Mouse (Mus musculus) spleen, postnatal 14 days (tissue): Measurements from ENCODE around the gene Ankmy1.

Experiments
- DNase-seq, 2 experiments: peaks; one replicate each; pipeline ENCODE4 v3.0.0; 2021 to 2022; ENCODE audit warnings: low spot score in 2 of 2

The Ankmy1 gene

DNA sequence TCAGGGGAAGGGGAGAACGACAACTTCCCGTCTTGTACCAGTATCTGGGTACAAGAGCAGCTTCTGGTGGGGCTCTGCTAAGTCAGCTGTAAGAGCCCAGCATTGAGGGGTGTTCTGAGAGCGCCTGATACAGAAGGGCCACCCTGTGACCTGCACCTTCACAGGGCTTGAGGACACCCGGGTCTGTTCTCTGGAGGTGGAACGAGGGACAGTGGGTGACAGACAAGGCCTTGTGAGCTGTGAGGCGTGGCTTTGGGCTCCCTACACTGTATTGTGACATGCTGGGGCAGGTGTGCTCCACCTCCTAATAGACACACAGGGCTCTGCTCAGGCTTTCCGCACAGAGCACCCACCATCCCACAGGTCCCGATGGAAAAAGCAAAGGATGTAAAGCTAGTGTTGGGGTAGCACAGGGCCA lies 9.0 kb upstream of the Ankmy1 start:
- no peak for DNase-seq

DNA sequence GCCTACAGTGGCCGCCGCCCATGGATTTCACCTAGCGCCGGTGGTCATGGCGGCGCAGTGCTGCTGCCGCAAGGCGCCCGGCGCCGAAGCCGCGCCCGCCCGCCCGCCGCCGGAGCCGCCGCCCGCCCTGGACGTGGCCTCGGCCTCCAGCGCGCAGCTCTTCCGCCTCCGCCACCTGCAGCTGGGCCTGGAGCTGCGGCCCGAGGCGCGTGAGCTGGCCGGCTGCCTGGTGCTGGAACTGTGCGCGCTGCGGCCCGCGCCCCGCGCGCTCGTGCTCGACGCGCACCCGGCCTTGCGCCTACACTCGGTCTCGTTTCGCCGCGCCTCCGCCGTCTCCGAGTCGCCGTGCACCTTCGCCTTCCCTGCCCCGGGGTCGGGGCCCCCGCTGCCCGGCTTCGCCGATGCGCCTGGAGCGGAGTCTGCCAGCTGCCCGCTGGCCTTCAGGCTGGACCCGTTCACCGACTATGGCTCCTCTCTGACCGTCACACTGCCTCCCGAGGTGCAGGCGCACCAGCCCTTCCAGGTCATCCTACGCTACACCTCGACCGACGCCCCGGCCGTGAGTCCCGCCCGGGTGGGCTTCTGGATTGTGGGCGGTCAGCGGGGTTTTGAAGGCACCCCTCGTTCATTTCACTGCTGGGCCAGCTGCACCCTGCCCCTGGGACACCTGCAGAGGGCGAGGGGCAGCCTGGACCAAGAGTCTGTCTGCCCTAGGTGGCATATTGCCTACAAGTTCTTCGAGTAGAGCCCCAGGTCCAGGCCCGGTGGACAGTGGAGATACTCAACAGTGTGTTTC lies 8.4 kb upstream of the Ankmy1 start:
- peak in 1 of 2 experiments; percentile 41 for DNase-seq

DNA sequence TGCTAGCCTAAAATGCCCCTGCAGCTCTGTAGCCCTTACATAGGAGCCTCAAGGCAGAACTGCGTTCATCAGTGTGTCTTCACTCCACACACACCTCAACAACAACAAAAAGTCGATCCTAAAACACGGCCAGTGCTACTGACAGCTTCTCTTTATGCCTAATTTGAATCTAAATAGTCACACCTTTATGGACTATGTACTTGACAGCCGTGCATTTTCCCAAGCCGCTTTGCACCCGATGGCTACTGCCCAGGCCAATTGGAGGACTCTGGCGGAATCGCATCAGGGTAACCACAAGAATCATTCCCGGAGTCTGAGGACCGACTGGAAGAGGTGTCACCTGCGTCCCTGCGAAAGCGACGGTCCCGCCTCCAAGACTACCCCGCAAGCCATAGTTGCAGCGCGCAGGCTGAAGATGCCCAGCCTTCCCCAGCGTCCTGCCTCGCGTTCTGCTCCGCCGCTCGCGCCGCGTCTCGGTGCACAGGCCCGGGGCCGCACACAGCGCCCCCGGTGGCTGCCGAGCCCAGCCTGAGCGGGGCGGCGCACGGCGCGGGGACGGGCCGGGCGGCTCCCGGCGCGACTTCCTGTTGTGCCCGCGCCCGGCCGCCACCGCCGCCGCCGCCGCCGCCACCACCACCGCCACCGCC lies 7.7 kb upstream of the Ankmy1 start, which contains the start of gene Rnpepl1:
Gene Rnpepl1 (plus strand): TSS at position 545 of the 647 bp plus-strand sequence.
- peak; percentile 64 to 73 for DNase-seq

DNA sequence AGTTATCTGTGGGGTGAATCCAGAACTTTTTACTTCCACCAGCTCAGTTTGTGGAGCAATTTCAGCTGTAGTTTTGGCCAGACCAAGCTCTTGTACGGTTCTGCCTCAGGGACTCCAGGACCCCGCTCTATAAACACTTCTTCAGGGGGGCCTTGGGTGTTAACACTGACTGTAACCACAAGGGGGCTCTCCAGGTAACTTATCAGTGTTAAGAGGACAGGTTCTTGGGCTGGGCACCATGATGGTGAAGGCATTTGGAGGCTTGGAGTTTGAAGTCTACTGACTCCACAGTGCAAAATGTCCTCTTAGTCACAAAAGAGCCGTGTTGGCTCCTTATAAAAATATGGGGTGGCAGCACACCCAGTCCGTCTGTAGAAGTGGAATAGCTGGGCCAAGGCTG lies 6.4 kb upstream of the Ankmy1 start:
- DNase-seq = no peak

DNA sequence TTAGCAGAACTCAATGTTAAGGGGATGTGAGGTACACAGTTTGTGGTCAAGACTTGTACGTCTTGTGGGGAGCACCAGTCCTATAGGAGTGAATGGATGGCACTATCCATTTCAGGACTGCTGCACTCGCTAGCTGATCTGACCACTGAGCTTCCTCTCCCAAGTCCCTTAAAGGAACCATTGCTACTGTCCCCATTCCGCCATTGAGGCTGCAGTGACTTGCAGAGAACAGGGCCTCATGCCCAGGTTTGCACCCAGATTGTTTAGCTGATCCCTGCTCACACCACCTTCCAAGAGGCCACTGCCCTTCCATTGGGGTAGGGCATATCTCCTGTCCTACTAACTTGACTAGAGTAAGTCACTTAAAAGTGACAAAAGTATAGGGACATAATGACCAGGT lies 6.0 kb upstream of the Ankmy1 start:
- DNase-seq = no peak

DNA sequence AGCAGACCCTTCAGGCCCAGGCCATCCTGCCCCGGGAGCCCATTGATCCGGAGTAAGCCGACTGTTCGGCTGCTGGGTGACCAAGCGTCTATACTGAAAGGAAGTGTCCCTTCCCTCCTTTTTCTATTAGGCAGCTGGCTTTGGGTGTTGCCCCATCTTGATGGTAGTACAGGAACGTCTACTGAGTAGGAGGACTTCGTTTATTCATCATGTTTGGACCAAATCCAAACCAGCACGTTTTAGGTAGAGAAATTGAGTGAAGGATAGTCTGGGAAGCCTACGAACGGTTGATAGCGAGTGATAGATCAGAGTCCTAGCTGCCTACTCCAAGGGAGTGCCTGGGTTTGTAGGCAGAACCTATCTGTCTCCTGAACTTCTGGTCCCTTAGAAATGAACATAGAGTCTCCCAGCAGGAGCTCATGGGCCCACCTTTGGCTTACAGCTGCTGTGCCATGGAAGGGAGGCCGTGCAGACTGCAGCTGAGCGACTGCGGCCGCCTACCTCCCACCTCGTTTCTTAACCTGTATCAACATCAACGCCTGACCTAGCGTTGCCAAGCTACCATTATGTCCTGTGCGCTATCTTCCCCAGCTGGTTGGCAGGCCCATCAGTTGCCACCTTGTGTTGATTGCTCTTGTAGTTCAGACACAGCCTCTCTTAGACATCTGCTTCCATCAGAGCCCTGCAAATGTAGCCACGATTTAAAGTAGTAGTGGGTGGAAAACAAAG lies 5.1 kb upstream of the Ankmy1 start:
- DNase-seq = no peak

DNA sequence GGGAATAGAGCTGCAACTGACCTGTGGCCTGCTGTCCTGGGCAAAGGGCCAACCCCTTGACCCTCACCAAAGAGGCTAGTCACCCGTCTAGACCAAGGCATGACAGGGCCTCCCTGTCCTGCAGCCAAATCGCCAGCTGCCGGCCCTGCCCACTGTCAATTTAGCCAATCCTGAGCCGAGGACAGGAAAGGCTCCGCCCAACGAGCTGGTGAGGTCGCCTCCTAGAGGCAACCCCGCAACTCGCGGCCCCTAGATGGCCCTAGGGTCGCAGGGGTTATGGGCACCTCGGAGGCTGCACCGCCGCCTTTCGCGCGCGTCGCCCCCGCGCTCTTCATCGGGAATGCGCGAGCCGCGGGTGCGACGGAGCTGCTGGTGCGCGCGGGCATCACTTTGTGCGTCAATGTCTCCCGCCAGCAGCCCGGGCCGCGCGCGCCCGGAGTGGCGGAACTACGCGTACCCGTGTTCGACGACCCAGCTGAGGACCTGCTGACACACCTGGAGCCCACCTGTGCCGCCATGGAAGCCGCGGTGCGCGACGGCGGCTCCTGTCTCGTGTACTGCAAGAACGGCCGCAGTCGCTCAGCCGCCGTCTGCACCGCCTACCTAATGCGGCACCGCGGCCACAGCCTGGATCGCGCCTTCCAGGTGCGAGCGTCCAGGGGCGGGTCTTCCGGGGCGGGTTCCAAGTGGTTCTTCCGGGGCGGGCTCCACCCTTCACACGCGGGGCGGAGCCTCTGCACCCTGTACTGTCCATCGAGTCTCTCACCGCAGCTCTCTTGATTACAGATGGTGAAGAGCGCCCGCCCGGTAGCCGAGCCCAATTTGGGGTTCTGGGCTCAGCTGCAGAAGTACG lies 4.3 kb upstream of the Ankmy1 start, which contains the start of gene Dusp28:
Gene Dusp28 (plus strand): TSS at position 203 of the 853 bp plus-strand sequence.
- DNase-seq = peak; percentile 67 to 76

DNA sequence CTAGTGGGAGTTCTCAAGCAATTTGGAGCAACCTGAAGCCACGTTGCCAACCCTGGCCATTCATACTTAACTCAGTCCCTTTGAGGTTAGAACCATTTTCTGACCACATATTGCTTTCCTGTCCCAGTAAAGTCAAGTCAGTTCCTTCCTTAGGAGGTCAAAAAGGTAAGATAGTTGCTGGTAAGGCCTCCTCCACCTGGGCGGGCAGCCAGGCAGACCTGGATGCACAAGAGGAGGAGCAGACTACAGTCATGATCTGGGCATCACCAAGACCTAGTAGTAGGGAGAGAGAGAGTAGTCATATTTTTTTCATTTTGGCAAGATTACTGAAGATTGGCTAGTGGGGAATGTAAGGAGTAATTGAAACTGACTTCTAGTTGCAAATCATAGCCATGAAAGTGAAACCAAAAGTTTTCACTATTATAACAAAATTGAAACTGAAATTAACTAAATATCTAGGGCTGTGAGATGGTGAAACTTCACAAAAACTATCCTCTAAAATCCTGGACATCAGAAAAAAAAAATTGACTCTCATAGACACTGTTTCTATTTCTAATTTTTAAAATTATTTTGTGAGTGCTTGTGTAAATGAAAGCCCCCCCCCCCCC lies 3.1 kb upstream of the Ankmy1 start:
- DNase-seq = no peak

DNA sequence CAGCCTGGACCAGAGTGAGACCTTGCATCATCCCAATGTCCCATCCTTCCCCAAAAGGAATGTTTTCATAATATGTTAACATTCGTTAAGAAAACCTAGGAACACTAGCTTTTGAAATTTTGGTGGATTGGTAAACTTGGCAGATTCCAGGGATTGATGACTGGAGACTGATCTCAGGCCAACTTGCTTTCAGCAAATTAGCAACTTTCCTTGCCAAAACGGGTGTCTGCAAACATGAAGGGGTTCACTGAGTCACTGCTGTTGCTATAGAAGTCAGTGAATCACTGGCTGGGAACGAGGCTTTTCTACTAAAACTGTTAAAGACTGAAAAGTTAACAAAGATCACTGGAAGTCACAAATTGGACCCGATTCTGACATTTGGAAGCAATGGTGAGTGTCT lies 921 bp upstream of the Ankmy1 start:
- DNase-seq = no peak

DNA sequence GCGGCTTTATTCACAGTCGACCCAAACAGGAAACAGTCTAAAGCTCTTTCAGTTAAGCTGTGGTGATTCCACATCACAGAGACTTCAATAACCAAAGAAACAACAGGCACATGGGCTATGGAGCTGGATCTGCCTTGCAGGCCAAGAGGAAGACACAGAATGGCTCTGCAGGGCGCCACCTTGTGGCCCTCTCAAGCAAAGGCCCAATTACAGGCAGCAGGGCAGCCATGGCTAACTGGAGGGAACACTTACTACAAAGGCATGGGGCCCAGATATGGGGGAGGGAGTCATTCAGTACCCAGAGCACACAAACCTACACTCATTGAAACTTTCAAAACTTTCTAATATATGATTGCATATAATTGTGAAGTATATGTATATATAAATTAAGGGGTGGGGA lies 7.6 kb downstream of the Ankmy1 start:
- DNase-seq = peak; percentile 27 to 50

DNA sequence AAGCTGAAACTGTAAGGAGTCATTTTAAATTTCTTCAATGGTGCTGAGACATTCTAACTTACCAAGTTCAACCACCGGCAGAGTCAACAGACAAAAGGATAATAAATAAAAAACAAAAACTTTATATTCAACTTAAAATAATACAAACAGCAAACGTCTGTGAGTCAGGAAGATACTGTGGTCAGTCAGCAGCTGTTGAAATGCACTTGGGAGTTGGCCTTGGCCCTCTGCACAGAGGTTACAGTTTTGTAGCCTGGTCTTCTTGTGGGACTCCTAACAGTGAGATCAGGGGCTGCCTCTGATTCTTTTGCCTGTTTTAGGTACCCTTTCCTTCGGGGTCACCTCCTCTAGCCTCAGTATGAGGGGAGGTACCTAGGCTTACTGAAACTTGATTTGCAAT lies 8.8 kb downstream of the Ankmy1 start:
- no peak for DNase-seq

DNA sequence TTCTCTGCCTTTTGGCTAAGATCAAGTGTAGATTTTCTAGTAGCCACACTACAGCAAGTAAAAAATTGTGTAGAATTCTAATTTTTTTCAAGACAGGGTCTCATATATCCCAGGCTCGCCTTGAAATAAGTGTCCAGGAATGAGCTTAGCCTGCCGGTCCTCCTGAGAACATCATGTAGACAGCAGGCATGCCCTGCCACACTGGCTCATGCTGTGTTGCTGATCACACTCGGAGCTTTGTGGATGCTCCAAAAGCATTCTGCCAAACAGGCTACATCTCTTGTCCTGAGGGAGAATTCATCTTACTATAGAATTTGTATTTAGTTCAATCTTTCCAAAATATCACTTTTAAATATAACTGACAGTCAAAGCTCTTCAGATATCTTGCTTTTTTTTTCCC lies 9.9 kb downstream of the Ankmy1 start:
- no peak for DNase-seq

DNA sequence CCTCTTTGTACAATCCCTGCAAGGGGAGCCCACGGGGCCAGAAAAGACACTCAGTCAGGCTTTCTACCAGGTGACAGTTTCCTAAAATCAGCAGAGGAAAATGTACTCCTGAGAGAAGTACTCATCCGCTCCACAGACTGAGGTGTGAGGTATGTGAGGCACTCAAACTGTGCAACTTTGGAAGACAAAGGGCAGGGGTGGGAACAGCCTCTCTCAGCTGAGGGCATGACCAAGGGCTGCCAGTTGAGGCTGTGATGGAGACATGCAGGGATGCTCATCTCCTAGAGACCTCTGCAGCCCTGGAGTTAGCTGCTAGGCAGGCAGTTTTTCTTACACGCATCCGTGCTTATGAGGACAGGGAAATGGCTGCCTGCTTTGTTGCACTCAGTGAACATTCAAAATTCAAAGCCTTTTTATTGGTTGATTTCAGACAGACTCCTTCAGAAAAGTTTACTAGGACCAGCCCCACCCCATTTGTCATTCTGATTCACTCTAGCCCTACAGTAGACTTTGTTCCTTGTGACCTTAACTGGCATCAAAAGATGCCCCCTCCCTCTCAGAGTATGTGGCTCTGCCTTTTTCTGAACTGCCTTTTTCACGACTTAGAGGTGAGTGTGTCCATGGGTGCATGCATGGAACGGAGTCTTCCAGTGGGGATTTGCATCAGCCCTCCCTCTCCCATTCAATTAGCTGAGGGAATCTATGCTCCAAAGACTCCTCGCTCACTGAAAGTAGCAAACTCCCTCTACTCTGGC lies 13.6 kb downstream of the Ankmy1 start:
- no peak for DNase-seq

DNA sequence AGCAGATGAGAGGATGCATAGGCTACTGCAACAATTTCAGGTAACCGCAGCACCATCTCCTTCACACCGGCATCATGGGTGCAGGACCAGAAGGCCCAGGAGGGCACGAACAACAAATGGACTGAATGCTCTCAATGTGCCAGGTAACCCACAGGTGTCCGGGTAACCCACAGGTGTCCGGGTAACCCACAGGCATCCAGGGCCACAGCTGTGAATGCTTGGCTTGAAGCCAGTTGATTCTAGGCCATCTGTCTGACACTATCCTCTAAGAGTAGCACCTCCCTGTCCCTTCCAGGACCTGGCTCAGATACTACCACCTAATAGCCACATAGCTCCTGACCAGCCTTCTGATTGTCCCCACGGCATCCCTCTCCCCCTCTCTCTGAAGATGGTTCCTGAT lies 20.7 kb downstream of the Ankmy1 start:
- no peak for DNase-seq

DNA sequence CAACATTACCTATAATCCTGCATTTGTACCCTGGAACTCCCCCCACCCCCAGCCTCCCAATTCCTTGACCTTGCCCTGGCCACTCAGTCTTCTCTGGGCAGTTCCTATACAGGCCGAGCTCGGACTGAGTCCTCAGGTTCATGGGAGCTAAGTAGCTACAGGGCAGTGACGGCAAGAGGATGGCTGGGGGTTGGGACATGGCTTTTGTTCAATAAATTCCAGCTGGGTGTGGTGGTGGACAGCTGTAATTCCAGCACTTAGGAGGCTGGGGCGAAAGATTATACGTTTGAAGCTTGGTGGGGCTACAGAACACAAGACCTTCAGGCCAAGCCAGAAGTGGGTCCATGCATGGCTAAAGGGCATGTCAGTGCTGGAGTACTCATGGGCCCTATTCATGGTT lies 22.6 kb downstream of the Ankmy1 start:
- DNase-seq = no peak

DNA sequence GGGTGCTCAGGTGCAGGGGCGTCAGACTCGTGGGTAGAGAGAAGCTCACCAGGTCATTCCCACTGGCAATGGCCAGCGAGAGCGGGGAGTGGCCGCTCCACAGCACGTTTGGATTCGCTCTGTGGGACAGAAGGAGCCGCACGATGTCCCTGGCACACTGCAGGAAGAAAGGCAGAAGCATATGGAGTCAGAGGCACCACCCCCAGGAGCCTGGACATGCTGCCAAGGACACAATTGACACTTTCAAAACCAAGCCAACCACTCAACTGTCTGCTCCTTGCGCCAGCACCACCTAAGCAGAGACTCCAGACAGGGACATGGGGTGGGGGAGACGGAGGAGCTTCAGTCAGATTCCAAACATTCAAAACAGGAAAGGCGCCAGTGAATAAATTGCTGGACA lies 23.4 kb downstream of the Ankmy1 start:
- DNase-seq = no peak

DNA sequence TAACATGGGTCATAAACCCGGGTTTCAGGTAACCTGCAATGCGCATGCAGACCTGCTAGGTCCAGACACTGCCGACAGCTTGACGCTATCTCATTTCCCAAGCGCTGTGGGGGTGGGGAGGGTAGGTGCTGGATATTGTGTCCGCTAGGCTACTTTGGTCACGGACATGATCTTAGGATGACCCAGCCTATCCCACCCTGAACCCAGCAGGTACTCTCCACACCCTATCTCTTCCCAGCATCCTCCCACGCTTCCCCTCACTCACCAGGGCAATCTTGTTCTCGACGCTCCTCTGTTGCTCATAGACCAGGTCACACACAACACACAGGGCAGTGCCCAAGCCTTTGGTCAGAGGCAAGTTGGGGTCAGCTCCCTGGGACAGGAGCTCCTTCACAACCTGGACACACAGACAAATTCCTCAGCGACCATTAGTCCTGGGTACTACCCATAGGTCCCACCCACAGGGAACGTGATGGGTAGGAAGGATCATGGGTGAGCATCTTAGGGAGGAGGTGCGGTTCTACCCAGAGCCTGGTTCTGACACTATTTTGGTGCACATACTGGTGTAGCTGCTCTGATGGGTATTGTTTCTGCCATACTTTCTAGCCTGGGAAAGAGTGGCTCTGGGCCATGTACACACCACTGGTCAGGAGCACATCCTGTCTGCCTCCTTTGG lies 24.5 kb downstream of the Ankmy1 start:
- no peak for DNase-seq

DNA sequence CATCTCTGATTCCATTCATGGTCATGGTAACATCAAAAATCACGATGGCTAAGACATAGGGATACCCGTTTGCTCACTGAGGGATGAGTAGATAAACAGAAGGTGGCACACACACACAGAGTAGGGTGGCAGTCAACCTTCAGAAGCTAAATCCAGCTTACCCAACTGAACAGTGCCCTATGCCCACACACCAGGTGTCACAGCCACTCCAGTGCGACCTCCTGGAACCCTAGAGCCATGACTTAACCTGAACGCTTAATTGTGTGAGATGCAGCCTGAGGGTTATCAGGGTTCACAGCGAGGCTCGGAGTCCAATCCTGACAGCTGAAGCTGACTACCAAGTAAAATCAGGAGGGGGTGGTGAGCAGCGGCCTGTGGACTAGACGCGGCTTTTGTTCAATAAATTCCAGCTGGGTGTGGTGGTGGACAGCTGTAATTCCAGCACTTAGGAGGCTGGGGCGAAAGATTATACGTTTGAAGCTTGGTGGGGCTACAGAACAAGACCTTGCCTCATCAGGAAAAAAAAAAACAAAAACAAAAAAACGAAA lies 25.2 kb downstream of the Ankmy1 start:
- no peak for DNase-seq

DNA sequence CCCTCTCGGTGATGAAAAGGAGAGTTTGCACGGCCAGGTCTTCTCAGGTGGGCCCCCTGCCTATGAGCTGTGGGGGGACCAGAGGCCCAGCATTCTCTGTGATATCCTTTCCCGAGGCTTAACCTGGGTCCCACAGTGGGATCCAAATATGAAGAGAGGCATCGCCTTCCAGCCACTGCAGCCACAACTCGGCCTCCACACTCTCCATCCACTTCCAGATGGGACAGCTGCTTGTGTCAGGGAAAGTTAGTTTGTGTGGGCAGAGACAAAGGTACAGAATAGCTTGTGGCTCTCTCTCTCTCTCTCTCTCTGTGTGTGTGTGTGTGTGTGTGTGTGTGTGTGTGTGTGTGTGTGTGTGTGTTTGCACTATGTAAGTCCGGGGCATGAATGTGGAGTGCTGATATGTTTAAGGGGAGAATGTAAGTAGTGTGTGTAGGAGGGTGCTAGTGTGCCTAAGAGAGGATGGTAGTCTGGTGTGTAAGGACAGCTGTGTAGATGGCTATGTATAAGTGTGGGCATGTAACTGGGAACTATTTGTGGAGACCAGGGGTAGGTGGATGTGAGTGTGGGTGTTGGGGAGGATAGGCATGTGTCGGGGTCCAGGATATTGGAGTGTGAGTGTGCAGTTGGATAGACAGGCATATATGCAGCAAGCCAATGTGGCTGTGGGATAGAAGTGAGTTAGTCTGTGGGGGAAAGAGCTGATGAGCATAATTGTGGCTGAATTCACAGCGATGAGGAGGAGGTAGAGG lies 27.2 kb downstream of the Ankmy1 start:
- no peak for DNase-seq
